11 mouse cellular contexts compared by ENCODE assay signal in the genomic region with DNA sequence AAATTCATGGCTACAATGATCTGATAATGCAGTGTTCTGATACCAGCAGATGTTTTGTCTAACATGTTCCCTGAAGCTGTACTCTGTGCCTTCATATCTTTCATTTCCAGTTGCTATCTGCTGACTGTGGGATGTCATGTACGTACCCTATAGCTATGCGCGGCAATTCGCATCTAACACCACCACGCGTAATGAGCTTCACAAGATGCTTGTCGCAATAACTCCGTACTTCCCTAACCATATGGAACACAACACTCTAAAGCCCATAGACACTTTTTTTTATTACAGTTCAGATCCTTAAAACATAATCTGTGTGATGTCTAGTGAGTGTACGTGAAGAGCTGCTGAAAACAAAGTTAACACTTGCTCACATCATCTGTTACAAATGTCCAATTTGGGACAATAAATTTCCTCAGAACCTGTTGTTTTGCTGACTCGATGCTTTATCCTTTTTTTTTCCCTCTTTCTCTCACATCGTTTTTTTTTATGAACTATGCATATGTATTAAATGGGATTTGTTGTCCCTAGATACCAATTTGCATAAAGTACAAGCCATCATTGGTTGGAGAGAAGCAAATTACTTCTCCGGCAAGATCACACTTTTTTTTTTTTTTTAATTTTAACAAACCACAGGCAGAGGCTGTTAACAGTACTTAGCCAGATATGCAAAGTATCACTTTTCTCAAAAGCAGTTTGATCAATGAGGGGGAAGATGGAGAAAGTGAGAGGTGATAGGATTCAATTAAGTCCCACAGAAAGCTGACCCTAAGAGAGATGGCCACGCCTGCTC.
DNase-seq lines count a peak whose midpoint lies in the region; ATAC-seq and TF ChIP-seq lines count a peak whose summit lies in the region.
"Had no signal": no experiment of that assay in that cellular context is flagged by ENCODE, and none has a peak within 500 bp of the region (broad histone marks: within the 10 kb centered on the region; RNA-seq: fewer than 3 reads in every experiment).

No protein-coding gene starts in this region.

- no peak for ATAC-seq in kidney, embryonic 14.5 days (ENCODE audit: low FRiP score, low TSS enrichment)
- no peak for ATAC-seq in intestine, postnatal 0 days

- peak overlapping the region; percentile 35 for H3K4me2 ChIP-seq in kidney, embryonic 14.5 days (replicated peaks; ENCODE audit: low read depth, low read length)
- peak overlapping the region; percentile 41; the same call in 1 of the 2 replicates for H3K4me2 ChIP-seq in intestine, postnatal 0 days (replicated peaks; ENCODE audit: low read depth)
- H3K4me2 ChIP-seq: hindbrain, embryonic 15.5 days; liver, embryonic 11.5 days had no signal

- H3K36me3 ChIP-seq in kidney, embryonic 14.5 days (ENCODE audit: control insufficient read depth, insufficient read depth, low read length): no peaks in the 10 kb centered on the region
- H3K36me3 ChIP-seq in spleen, adult 2 months (ENCODE audit: control insufficient read depth, insufficient read depth, low read length): no peaks in the 10 kb centered on the region
- no peaks in the 10 kb centered on the region for H3K36me3 ChIP-seq in intestine, postnatal 0 days (ENCODE audit: control insufficient read depth, insufficient read depth)
- H3K36me3 ChIP-seq: hindbrain, embryonic 15.5 days had no signal

- no peak for TF ChIP-seq POLR2A in spleen, adult 2 months (IDR thresholded peaks at IDR 0.05; ENCODE audit: low read depth, low read length)

- H3K27ac ChIP-seq in kidney, embryonic 14.5 days (ENCODE audit: low read depth, low read length): no peak overlapping the region
- no peak overlapping the region for H3K27ac ChIP-seq in spleen, adult 2 months (ENCODE audit: insufficient read depth, low read length)
- H3K27ac ChIP-seq in intestine, postnatal 0 days (ENCODE audit: low read depth, low read length): no peak overlapping the region
- H3K27ac ChIP-seq: hindbrain, embryonic 15.5 days had no signal

- no peak for DNase-seq in kidney, postnatal 14 days
- DNase-seq in spleen, adult 2 months (ENCODE audit: low read depth in 1 of 2, low spot score in 2 of 2): no peak
- no peak for DNase-seq in spleen, postnatal 10 days (ENCODE audit: low spot score in 2 of 2)
- no peak for DNase-seq in urinary bladder, adult 18-20 months (ENCODE audit: low spot score in 2 of 2)
- no peak for DNase-seq in ovary, postnatal 10 days (ENCODE audit: low spot score)
- DNase-seq: retina, postnatal 1 day had no signal

- 68% methylated on average over 13 of the region's 13 CpGs for WGBS in kidney, embryonic 14.5 days
- 75% methylated on average over 13 of the region's 13 CpGs for WGBS in spleen, adult 2 months
- 85% methylated on average over 13 of the region's 13 CpGs for WGBS in intestine, postnatal 0 days

- no peaks in the 10 kb centered on the region for H3K9me3 ChIP-seq in kidney, embryonic 14.5 days (ENCODE audit: control insufficient read depth, low read length)
- H3K9me3 ChIP-seq in intestine, postnatal 0 days (ENCODE audit: control insufficient read depth): no peaks in the 10 kb centered on the region
- H3K9me3 ChIP-seq: hindbrain, embryonic 15.5 days; megakaryocyte, embryonic 14.5 days had no signal

- no peaks in the 10 kb centered on the region for H3K27me3 ChIP-seq in kidney, embryonic 14.5 days (ENCODE audit: control insufficient read depth, insufficient read depth, low read length)
- no peaks in the 10 kb centered on the region for H3K27me3 ChIP-seq in spleen, adult 2 months (ENCODE audit: control insufficient read depth, insufficient read depth, low read length)
- H3K27me3 ChIP-seq in intestine, postnatal 0 days (replicated peaks; ENCODE audit: control insufficient read depth, insufficient read depth, low read length): no peaks in the 10 kb centered on the region
- H3K27me3 ChIP-seq: hindbrain, embryonic 15.5 days; megakaryocyte, embryonic 14.5 days had no signal

- TF ChIP-seq CTCF in spleen, adult 2 months (IDR thresholded peaks at IDR 0.05; ENCODE audit: extremely low read depth, insufficient read depth, insufficient read length, insufficient replicate concordance): no peak
- no peak for TF ChIP-seq CTCF in intestine, postnatal 0 days (IDR thresholded peaks at IDR 0.05; ENCODE audit: low read depth)

- no peak overlapping the region for H3K9ac ChIP-seq in kidney, embryonic 14.5 days (ENCODE audit: low read depth, low read length)
- H3K9ac ChIP-seq in intestine, postnatal 0 days (ENCODE audit: low read depth, low read length): no peak overlapping the region
- H3K9ac ChIP-seq: hindbrain, embryonic 15.5 days had no signal

- H3K4me3 ChIP-seq in kidney, embryonic 14.5 days (ENCODE audit: low read length): peak overlapping the region; percentile 16; the same call in 1 of the 2 replicates
- H3K4me3 ChIP-seq in spleen, adult 2 months (ENCODE audit: extremely low read depth, insufficient read depth, insufficient read length): peak overlapping the region; percentile 29; the same call in 1 of the 2 replicates
- H3K4me3 ChIP-seq in intestine, postnatal 0 days (ENCODE audit: low read depth, low read length): 0 out of 2 replicates have a peak overlapping the region, but pooled peaks have one; percentile 3
- H3K4me3 ChIP-seq: hindbrain, embryonic 15.5 days had no signal

- no peaks in the 10 kb centered on the region for H3K4me1 ChIP-seq in kidney, embryonic 14.5 days (ENCODE audit: control insufficient read depth, insufficient read depth, low read length)
- H3K4me1 ChIP-seq in spleen, adult 2 months (ENCODE audit: control insufficient read depth, insufficient read depth, insufficient read length): no peaks in the 10 kb centered on the region
- H3K4me1 ChIP-seq in intestine, postnatal 0 days (replicated peaks; ENCODE audit: control insufficient read depth, insufficient read depth, low read length): no peaks in the 10 kb centered on the region
- H3K4me1 ChIP-seq: hindbrain, embryonic 15.5 days; megakaryocyte, embryonic 14.5 days had no signal
